28 mouse cellular contexts compared by ENCODE assay signal in the genomic region with DNA sequence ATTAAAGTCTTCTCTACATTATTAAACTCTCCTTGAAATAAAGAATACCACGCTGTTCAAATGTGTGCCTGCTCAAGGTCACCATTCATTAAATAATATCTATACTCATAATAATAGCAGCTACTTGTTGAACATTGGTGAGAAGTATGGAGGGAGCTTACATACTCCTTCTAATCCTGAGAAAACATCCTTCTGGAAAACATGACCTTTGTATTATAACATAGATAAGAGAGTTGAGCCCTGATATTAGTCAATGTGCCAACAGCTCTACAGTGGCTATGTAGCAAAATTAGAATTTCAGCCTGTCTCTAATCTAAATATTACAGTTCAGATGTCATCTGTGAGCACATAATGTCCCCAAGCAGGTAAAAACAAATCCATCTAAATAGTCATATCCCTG.
"Had no signal": no experiment of that assay in that cellular context is flagged by ENCODE, and none has a peak within 500 bp of the region (broad histone marks: within the 10 kb centered on the region; RNA-seq: fewer than 3 reads in every experiment).

No protein-coding gene starts in this region.

- H3K36me3 ChIP-seq: embryonic facial prominence, embryonic 10.5 days; embryonic facial prominence, embryonic 12.5 days; embryonic facial prominence, embryonic 13.5 days; embryonic facial prominence, embryonic 15.5 days; forebrain, embryonic 10.5 days; forebrain, embryonic 12.5 days; forebrain, embryonic 15.5 days had no signal

- H3K4me2 ChIP-seq: embryonic facial prominence, embryonic 12.5 days; embryonic facial prominence, embryonic 13.5 days; embryonic facial prominence, embryonic 15.5 days; forebrain, embryonic 12.5 days; forebrain, embryonic 13.5 days; forebrain, embryonic 15.5 days had no signal

- H3K4me1 ChIP-seq: embryonic facial prominence, embryonic 10.5 days; embryonic facial prominence, embryonic 12.5 days; embryonic facial prominence, embryonic 13.5 days; embryonic facial prominence, embryonic 15.5 days; forebrain, embryonic 12.5 days; forebrain, embryonic 13.5 days; forebrain, embryonic 15.5 days had no signal

- H3K27me3 ChIP-seq: embryonic facial prominence, embryonic 12.5 days; embryonic facial prominence, embryonic 13.5 days; embryonic facial prominence, embryonic 15.5 days; forebrain, embryonic 12.5 days; forebrain, embryonic 13.5 days; forebrain, embryonic 15.5 days had no signal

- ATAC-seq: forebrain, embryonic 13.5 days; forebrain, embryonic 14.5 days; forebrain, embryonic 15.5 days; forebrain, embryonic 16.5 days; forebrain, postnatal 0 days had no signal

- DNase-seq: cerebellum, adult 2 months; cerebellum, adult 8-10 months; cerebellum, adult 9-10 months; cerebellum, adult 9-11 months; cerebellum, postnatal 10 days; cerebellum, postnatal 14 days; cerebellum, postnatal 25 days; embryo, embryonic 11 days; forebrain, postnatal 0 days; gastrocnemius, adult 2 months; gastrocnemius, postnatal 10 days; gastrocnemius, postnatal 14 days; gastrocnemius, postnatal 25 days; gastrocnemius, postnatal 36 days; heart, adult 11 months; heart, adult 18-20 months; heart, adult 2 months had no signal

- H3K4me3 ChIP-seq: embryonic facial prominence, embryonic 10.5 days; embryonic facial prominence, embryonic 12.5 days; embryonic facial prominence, embryonic 13.5 days; embryonic facial prominence, embryonic 15.5 days; erythroblast, embryonic 14.5 days; forebrain, embryonic 10.5 days; forebrain, embryonic 12.5 days; forebrain, embryonic 13.5 days; forebrain, embryonic 15.5 days; gastrocnemius, adult 2 months; heart, adult 2 months had no signal

- H3K27ac ChIP-seq: embryonic facial prominence, embryonic 10.5 days; embryonic facial prominence, embryonic 12.5 days; embryonic facial prominence, embryonic 13.5 days; embryonic facial prominence, embryonic 15.5 days; forebrain, embryonic 10.5 days; forebrain, embryonic 12.5 days; forebrain, embryonic 13.5 days; forebrain, embryonic 15.5 days; gastrocnemius, adult 2 months; heart, adult 2 months had no signal

- H3K9ac ChIP-seq: embryonic facial prominence, embryonic 12.5 days; embryonic facial prominence, embryonic 13.5 days; embryonic facial prominence, embryonic 15.5 days; forebrain, embryonic 12.5 days; forebrain, embryonic 13.5 days; forebrain, embryonic 15.5 days; forebrain, postnatal 0 days had no signal

- H3K9me3 ChIP-seq: embryonic facial prominence, embryonic 10.5 days; embryonic facial prominence, embryonic 12.5 days; embryonic facial prominence, embryonic 13.5 days; embryonic facial prominence, embryonic 15.5 days; forebrain, embryonic 10.5 days; forebrain, embryonic 12.5 days; forebrain, embryonic 13.5 days; forebrain, embryonic 15.5 days had no signal
